Mouse (Mus musculus) stomach, embryonic 16.5 days (tissue): ENCODE data around the gene Eps8l3. TPM values are rescaled to one million over a fixed set of nuclear protein-coding genes. Genes with fewer than 3 reads are reported as not detected.
"Not testable (repeated sequence)": the region's sequence is repeated elsewhere in the genome, so short reads cannot be mapped to it uniquely, and the experiment has no call there.

Experiments used
- ATAC-seq: fragments of 200-750 bp; cut with Nextera tagmentation; 2 replicates; pipeline ENCODE4 v1.8.0; 2017; ENCODE audit warnings: moderate number of reproducible peaks, moderate TSS enrichment; ENCODE audit not compliant: insufficient read depth, low FRiP score
- H3K27ac ChIP-seq: fragments of 300-500 bp; sonication (generic); 2 replicates; pipeline ENCODE4 v1.5.1; 2014; ENCODE audit warnings: low read length
- H3K27me3 ChIP-seq: fragments of 300-500 bp; sonication (generic); 2 replicates; pipeline ENCODE4 v1.6.1; 2014; ENCODE audit warnings: low read length, control low read depth, mixed read lengths; ENCODE audit not compliant: control insufficient read depth, insufficient read depth
- H3K36me3 ChIP-seq: fragments of 300-500 bp; sonication (generic); 2 replicates; pipeline ENCODE4 v1.6.1; 2014; ENCODE audit warnings: low read length; ENCODE audit not compliant: control insufficient read depth, insufficient read depth
- H3K4me1 ChIP-seq: fragments of 300-500 bp; sonication (generic); 2 replicates; pipeline ENCODE4 v1.6.1; 2014; ENCODE audit warnings: low read length, control low read depth, mixed read lengths; ENCODE audit not compliant: control insufficient read depth, insufficient read depth
- H3K4me2 ChIP-seq: fragments of 300-500 bp; sonication (generic); 2 replicates; pipeline ENCODE4 v1.6.1; 2014; ENCODE audit warnings: low read depth, low read length, mixed read lengths
- H3K4me3 ChIP-seq: fragments of 300-500 bp; sonication (generic); replicated peaks from 2 replicates; pipeline ENCODE4 v1.5.1; 2014; ENCODE audit warnings: mild to moderate bottlenecking, low read length
- H3K9ac ChIP-seq: fragments of 300-500 bp; sonication (generic); 2 replicates; pipeline ENCODE4 v1.6.1; 2014; ENCODE audit warnings: low read length
- H3K9me3 ChIP-seq: fragments of 300-500 bp; sonication (generic); replicated peaks from 2 replicates; pipeline ENCODE4 v1.6.1; 2016; ENCODE audit warnings: low read length, control low read depth; ENCODE audit not compliant: control insufficient read depth
- WGBS: fragments of 180-500 bp; shearing (Covaris S2); extraction: QIAGEN DNeasy Blood & Tissue Kit; methylation state at CpG from one replicate; pipeline ENCODE4 v1.1.7; 2014; 5-methylcytosine and 5-hydroxymethylcytosine counted together
- polyA plus RNA-seq: library from polyadenylated mRNA; unstranded; fragments of >200 nt; fragmentation: Nextera tagmentation; extraction: Ambion mirVana; gene quantifications from 2 replicates; pipeline ENCODE4 v1.2.1, GENCODE M21; 2015

Gene Eps8l3
- polyA plus RNA-seq, 1 experiment from 2014 or later: 35.9 TPM

GRCm38 (mm10) chr3:107849000-107849692 lies 27.9 kb upstream of the Eps8l3 start:
- ATAC-seq: no peak
- no peak overlapping the region for H3K9ac ChIP-seq
- H3K4me1 ChIP-seq: peaks cover 24% of the 10 kb centered on the region
- H3K9me3 ChIP-seq: no peaks in the 10 kb centered on the region
- no peak overlapping the region for H3K4me2 ChIP-seq
- H3K27ac ChIP-seq: no peak overlapping the region
- WGBS: 73% methylated on average over 6 of the region's 6 CpGs
- H3K27me3 ChIP-seq: no peaks in the 10 kb centered on the region
- no peak overlapping the region for H3K4me3 ChIP-seq
- H3K36me3 ChIP-seq: no peaks in the 10 kb centered on the region

DNA sequence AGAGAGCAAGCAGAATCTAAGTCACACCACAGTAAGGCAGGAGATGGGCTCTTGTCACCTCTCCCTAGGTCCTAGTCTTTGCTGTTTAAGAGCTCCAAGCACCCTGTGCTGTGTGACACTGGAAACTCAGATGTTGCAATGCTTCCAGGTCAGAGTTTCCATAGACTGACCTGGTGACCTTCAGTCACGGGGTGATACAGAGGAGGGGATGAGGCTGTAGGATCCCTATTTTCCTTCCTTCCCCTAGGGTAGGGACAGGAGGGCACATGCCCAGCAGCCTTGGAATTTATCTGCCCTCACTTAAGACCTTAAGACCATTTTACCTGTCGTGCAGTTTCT lies 27.4 kb upstream of the Eps8l3 start:
- Histone ChIP-seq H3K4me1 (peaks cover 24% of the 10 kb centered on the region), H3K4me2 (no peak overlapping the region), H3K9me3 (no peaks in the 10 kb centered on the region), H3K27ac (no peak overlapping the region), H3K27me3 (no peaks in the 10 kb centered on the region), H3K9ac (peak overlapping the region; percentile 17; the same call in 1 of the 2 replicates), H3K4me3 (no peak overlapping the region), H3K36me3 (no peaks in the 10 kb centered on the region)
- no peak for ATAC-seq
- WGBS: 67% methylated on average over 2 of the region's 2 CpGs

DNA sequence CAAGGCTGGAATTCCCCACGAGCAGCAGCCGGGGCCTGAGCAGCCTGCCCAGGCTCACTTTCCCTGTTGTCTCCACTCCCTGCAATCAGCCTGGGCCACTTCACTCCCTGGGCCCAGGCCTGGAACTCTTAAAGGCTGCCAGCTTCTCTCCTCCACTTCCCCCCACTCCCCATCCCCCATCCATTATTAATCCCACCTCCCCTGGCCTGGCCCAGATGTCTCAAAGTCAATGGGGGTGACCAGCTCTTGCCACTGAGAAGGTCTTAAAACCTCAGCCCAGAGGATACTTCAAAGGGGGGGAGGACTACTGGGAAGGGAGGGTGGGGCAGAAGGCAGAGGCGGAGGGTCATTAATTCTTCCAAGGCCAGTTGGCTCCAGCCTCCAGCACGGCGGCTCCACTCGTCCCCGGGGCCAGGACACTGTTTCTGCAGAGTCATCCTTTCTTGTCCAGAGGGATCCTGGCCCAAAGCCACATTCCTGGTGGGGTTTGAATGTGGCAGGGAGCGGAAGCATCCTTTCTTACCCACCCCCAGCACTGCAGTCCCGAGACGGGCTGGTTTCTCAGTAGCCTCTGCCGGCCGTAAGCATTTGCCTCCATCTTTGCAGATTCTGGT lies 26.5 kb upstream of the Eps8l3 start:
- Histone ChIP-seq H3K27me3 (no peaks in the 10 kb centered on the region), H3K36me3 (no peaks in the 10 kb centered on the region), H3K27ac (peak overlapping the region; percentile 22; the same call in 1 of the 2 replicates), H3K4me1 (peaks cover 24% of the 10 kb centered on the region), H3K9ac (no peak overlapping the region; the same call in 1 of the 2 replicates), H3K9me3 (no peaks in the 10 kb centered on the region), H3K4me2 (peak overlapping the region; percentile 22), H3K4me3 (no peak overlapping the region)
- 31% methylated on average over 12 of the region's 12 CpGs for WGBS
- ATAC-seq: peak; percentile 55

DNA sequence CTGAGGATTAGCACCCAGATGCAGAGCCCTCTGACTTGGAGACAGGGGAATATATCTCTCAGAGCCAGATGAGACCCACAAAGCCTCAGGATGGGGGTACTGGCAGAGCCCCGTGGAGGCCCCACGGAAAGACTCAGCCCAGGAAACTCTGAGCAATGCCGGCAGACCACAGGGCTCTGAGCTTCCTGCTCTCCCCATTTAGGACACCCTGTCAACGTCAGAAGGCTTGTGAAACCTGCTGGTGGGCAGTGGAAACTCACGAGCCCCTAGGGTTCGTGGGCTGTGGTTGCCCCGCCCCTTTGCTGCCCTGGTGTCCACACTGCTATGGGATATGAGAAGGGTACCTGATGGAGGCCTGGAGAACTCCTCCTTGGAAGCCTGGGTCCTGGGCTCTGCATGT lies 24.2 kb upstream of the Eps8l3 start:
- ATAC-seq: no peak
- no peak overlapping the region for H3K27ac ChIP-seq
- no peak overlapping the region for H3K4me2 ChIP-seq
- H3K36me3 ChIP-seq: no peaks in the 10 kb centered on the region
- no peaks in the 10 kb centered on the region for H3K9me3 ChIP-seq
- WGBS: 41% methylated on average over 7 of the region's 7 CpGs
- no peaks in the 10 kb centered on the region for H3K27me3 ChIP-seq
- H3K9ac ChIP-seq: no peak overlapping the region
- H3K4me3 ChIP-seq: no peak overlapping the region
- H3K4me1 ChIP-seq: peaks cover 27% of the 10 kb centered on the region

GRCm38 (mm10) chr3:107853232-107854181 lies 23.5 kb upstream of the Eps8l3 start:
- Histone ChIP-seq H3K4me3 (no peak overlapping the region), H3K4me1 (peaks cover 27% of the 10 kb centered on the region), H3K27ac (no peak overlapping the region), H3K9ac (no peak overlapping the region), H3K36me3 (no peaks in the 10 kb centered on the region), H3K4me2 (no peak overlapping the region), H3K27me3 (no peaks in the 10 kb centered on the region), H3K9me3 (no peaks in the 10 kb centered on the region)
- 80% methylated on average over 17 of the region's 17 CpGs for WGBS
- no peak for ATAC-seq

DNA sequence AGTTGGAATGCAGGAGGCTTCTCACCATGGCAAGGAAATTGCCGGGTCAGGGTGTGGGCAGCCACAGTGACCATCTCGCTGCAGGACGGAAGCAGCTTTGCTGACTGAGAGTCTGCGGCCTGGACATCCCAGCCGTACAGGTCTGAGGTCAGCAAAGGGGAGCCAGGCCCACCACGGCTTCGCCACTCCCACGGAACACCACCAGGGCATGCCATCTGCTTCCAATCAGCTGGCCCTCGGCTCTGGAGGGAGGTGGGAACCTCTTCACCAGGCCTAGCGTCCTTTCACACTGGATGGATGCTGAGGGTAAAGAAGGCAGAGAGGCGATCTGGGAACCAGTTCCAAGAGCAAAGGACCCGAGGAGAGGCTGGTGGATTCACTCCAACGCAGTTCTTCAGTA lies 21.7 kb upstream of the Eps8l3 start:
- 82% methylated on average over 13 of the region's 13 CpGs for WGBS

GRCm38 (mm10) chr3:107857646-107858045 lies 19.4 kb upstream of the Eps8l3 start:
- Histone ChIP-seq H3K9ac (no peak overlapping the region), H3K27me3 (no peaks in the 10 kb centered on the region), H3K27ac (peak overlapping the region; percentile 50; the same call in 1 of the 2 replicates), H3K36me3 (no peaks in the 10 kb centered on the region), H3K4me1 (0 out of 2 replicates have a peak, but pooled peaks cover 7% of the 10 kb centered on the region), H3K9me3 (no peaks in the 10 kb centered on the region), H3K4me2 (no peak overlapping the region), H3K4me3 (no peak overlapping the region)
- WGBS: 49% methylated on average over 6 of the region's 6 CpGs
- 0 out of 2 replicates have a peak, but pooled peaks have one; percentile 16 for ATAC-seq

More for the DNA sequence above, 21.7 kb upstream of the Eps8l3 start:
- Histone ChIP-seq H3K4me3 (no peak overlapping the region), H3K4me2 (no peak overlapping the region), H3K27ac (no peak overlapping the region), H3K9me3 (no peaks in the 10 kb centered on the region), H3K27me3 (no peaks in the 10 kb centered on the region), H3K9ac (no peak overlapping the region), H3K36me3 (no peaks in the 10 kb centered on the region), H3K4me1 (peaks cover 11% of the 10 kb centered on the region)
- no peak for ATAC-seq

GRCm38 (mm10) chr3:107861483-107861882 lies 15.5 kb upstream of the Eps8l3 start:
- H3K27me3 ChIP-seq, H3K36me3 ChIP-seq, H3K9me3 ChIP-seq, H3K27ac ChIP-seq, H3K9ac ChIP-seq, H3K4me3 ChIP-seq, H3K4me2 ChIP-seq, ATAC-seq, H3K4me1 ChIP-seq: not testable (repeated sequence)
- WGBS: 80% methylated on average over 5 of the region's 5 CpGs

GRCm38 (mm10) chr3:107862471-107862870 lies 14.6 kb upstream of the Eps8l3 start:
- Histone ChIP-seq H3K36me3 (no peaks in the 10 kb centered on the region), H3K4me1 (peaks cover 8% of the 10 kb centered on the region; the same call in 1 of the 2 replicates), H3K4me3 (no peak overlapping the region), H3K27me3 (no peaks in the 10 kb centered on the region), H3K9me3 (no peaks in the 10 kb centered on the region), H3K9ac (no peak overlapping the region), H3K4me2 (no peak overlapping the region), H3K27ac (no peak overlapping the region)
- no peak for ATAC-seq
- 65% methylated on average over 2 of the region's 2 CpGs for WGBS
